Mouse (Mus musculus) urinary bladder, postnatal 25 days (tissue): ENCODE measurements at regions not wholly inside any gene's neighbourhood (a gene's known extent, or its start where the extent isn't known, plus 50 kb on each side); places are given as distances from the start of the nearest gene placed in this dataset.

ENCODE experiments used
- DNase-seq: peaks from one replicate; pipeline ENCODE4 v3.0.0; 2022; ENCODE audit warnings: low spot score

- DNase-seq, result no peak
These were observed 224.7 kb upstream of the Fam241a start for GRCm38 (mm10) chr3:128120647-128121440.

DNA sequence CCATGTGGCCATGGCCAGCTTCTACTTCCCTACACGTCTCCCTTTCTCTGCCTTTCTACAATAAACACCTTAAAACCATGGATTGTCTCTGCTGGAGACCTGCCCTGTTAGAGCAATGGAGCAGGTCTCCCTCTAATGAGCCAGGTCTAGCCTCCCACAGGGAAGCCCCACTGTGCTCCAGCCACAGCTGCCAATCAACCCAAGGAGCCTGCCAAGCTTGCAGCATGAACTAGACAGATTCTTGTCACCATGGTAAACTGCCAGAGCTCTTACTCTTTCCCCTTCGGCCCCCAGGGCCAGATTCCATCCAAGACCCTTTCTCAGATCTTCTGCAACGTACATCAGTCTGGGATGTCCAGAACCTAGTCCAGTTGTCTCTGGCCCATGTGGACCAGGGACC is 217.1 kb upstream of the Fam241a start:
- no peak for DNase-seq

DNA sequence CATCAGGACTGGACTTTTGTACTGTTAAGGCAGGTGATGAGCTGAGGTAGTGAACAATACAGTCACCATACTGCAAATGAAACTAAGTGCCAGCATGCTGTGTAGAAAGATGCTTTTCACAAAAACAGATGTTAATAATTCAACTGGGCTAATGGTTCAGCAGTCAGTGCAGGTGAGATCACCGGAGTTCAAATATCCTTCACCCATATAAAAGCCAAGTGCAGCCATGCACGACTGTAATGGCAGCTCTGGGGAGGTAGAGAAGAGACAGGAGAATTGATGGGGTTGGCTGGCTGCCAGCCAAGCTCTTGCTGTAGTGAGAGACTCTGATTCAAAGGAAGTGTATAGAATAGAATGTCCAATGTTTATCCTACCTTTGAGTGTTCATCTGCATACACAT is 214.3 kb upstream of the Fam241a start:
- no peak for DNase-seq

- no peak for DNase-seq
These were observed 208.4 kb upstream of the Fam241a start for GRCm38 (mm10) chr3:128104516-128104915.

DNA sequence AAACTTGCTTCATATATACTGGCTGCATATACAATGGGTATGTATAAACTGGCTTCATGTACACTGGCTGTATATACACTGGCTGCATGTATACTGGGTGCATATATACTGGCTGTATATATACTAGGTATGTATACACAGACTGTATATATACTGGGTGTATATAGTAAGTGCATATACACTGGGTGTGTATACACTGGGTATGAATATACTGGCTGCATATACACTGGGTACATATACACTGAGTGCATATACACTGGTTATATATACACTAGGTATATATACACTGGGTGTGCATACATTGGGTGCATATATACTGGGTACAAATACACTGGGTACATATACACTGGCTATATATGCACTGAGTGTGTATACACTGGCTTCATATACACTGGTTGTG is 196.9 kb upstream of the Fam241a start:
- no peak for DNase-seq

GRCm38 (mm10) chr3:128088207-128088606 is 192.1 kb upstream of the Fam241a start:
- DNase-seq, result no peak

DNA sequence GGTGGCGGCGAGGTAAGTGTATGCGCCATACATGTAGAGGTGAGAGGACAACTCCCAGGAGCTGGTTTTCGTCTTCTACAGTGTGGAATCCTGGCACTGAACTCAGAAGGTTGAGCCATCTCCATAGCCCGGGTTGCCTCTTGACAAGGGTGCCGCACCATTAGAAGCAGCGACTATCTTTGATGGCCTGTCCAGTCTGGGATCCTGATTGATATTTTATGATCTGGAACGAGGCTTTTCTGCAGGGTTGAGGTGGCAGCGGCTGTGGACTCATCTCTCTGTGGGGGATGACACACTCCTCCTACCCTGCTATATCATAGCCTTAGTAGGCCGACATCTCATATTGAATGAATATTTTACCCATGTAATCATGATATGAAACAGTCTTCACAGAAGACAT is 191.0 kb upstream of the Fam241a start:
- DNase-seq, result no peak

DNA sequence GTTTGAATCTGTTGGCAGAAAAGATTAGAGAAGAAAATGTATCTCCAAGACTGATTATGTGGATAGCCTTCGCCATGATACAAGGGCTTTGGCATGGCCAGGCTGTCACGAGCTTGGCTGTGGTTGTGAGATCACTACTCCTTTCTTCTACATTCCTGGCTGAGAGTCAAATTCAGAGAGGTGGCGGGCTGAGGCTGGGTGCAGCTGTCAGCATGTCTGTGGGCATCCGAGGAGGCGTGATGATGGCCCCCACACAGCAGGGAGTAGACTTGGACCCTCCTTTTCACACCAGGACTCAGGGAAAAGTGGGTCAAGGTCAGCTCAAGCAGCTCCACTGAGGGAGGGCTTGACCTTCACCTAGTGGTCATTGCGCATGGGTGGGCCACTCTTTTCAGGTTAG is 186.3 kb upstream of the Fam241a start:
- DNase-seq, result no peak

GRCm38 (mm10) chr3:128081430-128081829 is 185.3 kb upstream of the Fam241a start:
- no peak for DNase-seq

- no peak for DNase-seq
These were observed 171.7 kb upstream of the Fam241a start for GRCm38 (mm10) chr3:128067861-128068260.

GRCm38 (mm10) chr3:128054031-128054430 is 157.9 kb upstream of the Fam241a start:
- no peak for DNase-seq

DNA sequence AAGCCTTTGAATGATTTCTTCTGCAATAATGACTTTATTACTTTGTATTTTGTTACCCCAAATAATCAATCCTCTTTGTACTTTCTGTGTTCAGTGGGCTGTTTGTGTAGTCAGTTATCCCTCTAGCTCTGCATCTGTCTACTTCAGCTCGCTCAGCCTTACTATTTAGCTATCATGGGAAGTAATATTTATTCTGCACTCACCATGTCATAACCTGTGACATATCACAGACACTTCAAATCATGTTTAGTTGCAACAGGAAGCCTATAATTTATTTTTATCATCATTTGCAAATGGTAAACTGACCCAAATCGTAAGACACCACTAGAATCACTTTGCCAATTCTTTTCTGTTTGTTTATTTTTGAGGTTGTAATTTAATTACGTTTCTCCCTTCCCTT is 147.6 kb upstream of the Fam241a start:
- DNase-seq, result no peak

- no peak for DNase-seq
These were observed 144.4 kb upstream of the Fam241a start for GRCm38 (mm10) chr3:128040407-128041115.

DNA sequence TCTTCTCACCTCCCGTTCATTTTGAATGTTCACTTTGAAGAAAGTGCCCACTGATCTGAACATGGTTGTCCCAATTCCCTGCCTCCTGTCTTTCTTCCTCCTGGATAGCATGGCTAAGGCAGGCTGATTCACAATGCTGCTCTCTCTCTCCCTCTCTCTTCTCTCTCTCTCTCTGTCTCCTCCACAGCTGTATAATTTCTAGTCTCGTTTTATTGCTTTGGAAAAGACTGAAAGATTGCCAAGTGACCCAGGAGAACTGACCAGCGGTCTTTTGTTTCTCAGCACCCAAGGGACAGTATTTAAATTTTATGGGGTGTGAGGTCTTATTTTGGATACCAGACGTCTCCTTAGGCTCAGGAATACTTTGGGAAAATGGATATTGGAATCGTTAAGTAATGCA is 143.1 kb upstream of the Fam241a start:
- no peak for DNase-seq

DNA sequence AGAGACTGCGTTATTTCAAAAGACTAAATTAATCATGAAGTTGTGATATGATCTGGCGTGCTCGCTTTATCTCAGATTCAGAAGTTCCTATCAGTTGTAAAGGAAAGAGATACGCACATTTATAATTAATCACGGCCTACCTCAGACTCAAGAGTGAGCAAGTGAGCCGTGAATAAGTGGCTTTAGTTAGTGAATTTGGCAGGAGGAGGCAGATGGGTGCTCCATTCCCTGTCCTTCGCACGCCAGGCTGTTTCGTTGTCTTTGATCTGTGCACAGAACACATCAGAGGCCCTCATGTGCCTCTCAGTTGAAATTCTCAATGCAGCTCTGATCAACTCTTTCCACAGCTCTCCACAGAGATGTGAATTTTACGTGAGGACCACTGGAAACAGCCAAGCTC is 140.4 kb upstream of the Fam241a start:
- DNase-seq, result no peak

GRCm38 (mm10) chr3:128030352-128030751 is 134.2 kb upstream of the Fam241a start:
- DNase-seq, result no peak

- DNase-seq, result no peak
These were observed 133.4 kb upstream of the Fam241a start for GRCm38 (mm10) chr3:128029565-128029915.

DNA sequence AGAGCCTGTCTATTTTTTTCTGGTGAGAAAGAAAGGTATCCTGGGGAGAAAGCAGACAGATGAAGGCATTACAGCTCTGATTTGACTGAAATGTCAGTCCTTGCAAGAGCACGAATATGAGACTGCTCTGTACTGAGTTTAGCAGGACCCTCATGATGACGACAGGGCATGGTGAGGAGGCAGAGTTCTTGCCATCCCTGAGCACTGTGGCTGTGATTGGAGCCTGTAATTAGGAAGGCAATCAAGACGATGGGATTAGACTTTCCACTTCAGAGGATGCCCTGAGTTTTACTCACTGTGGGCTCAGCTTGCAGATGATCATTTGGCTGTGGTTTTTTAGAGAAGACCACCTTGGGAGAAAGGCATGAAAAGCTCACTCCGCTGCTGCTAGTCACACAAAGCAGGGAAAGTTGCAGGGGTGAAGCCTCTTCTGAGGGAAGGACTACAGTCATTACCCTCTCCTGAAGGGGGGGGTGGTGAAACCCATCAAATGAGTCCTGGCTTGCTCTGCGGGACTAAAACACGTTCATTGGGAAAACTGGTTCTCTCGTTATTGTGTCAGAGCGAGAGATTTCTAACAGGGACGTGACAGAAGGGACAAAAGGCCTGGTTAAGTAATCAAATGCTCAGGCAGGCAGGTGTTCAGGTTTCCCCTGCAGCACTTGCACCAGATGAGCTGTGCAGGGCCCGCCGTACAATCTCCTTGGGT is 132.9 kb upstream of the Fam241a start:
- DNase-seq, result no peak

DNA sequence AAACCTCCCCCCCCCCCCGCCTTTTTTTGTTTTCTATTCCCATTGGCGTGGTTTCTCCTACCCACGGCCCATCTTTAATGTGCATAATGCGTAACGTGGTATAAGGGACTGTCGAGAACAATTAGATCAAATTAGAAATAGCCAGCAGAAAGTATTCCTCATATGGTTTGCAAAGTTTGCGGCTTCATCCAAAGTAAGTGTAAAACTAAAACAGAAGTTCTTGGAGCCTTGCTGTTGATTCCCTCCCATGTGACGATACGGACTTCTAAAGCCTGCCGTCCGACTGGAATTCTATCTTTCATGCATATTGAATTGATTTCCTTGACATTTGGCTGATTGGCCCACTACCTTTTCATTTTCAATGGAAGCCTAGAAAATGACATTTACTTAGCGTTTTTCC is 128.7 kb upstream of the Fam241a start:
- no peak for DNase-seq

DNA sequence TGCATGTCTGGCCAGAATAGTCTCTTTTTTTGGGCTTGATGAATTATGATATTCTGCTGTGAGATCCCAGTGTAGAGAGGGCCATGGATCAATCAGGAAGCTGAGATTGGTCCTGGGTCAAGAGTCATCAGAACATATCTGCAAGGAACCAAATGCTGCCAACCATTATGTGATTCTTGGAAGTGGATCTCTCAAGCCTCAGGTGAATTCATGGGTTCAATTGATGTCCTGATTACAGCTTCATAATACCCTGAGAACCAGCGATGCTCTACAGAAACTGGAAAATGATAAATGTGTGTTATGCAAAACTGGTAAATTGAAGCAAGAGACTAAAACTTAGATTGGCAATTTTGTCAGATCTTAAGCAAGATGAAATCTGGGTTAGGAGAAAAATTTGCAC is 118.8 kb upstream of the Fam241a start:
- no peak for DNase-seq

DNA sequence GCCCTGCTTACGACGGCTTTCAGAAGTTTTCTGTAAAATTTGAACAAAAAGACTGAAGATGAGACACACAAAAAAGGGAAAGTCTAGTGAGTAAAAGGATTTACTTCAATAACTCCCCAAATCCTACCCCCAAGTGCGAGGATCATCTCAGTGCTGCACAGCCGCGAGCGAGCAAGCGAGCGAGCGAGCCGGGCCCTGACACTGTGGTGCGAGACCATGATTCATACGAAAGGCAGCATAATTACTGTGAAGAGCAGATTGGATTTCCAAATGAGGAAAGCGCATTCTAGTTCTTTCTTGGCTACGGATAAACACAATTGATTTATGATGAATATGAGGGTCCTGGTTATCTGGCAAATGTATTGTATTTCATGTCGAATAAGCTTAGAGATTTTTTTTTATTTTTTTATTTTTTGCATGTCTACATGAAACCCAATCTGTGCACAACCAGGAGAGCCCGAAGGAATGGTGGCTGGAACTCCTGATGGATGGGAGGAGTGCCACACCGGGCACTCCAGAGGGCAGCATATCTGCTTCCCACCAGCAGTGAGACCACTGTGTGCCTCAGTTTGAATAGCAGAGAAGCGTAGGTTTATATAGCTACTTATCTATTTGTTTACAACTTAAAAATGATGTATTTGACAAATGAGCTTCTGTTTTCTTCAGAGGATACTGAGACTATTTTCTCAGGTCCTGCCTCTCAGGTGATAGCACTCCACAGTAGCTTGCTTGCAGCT is 106.9 kb upstream of the Fam241a start:
- DNase-seq, result no peak

GRCm38 (mm10) chr3:128001924-128002501 is 105.9 kb upstream of the Fam241a start:
- DNase-seq, result peak; percentile 14
